Mouse (Mus musculus) retina, adult 2 months (tissue): ENCODE measurements around the gene Scaper.

Experiments used
- DNase-seq: peaks from one replicate; pipeline ENCODE4 v3.0.0-alpha.2; 2012; ENCODE audit warnings: low read depth, low spot score

The Scaper gene

DNA sequence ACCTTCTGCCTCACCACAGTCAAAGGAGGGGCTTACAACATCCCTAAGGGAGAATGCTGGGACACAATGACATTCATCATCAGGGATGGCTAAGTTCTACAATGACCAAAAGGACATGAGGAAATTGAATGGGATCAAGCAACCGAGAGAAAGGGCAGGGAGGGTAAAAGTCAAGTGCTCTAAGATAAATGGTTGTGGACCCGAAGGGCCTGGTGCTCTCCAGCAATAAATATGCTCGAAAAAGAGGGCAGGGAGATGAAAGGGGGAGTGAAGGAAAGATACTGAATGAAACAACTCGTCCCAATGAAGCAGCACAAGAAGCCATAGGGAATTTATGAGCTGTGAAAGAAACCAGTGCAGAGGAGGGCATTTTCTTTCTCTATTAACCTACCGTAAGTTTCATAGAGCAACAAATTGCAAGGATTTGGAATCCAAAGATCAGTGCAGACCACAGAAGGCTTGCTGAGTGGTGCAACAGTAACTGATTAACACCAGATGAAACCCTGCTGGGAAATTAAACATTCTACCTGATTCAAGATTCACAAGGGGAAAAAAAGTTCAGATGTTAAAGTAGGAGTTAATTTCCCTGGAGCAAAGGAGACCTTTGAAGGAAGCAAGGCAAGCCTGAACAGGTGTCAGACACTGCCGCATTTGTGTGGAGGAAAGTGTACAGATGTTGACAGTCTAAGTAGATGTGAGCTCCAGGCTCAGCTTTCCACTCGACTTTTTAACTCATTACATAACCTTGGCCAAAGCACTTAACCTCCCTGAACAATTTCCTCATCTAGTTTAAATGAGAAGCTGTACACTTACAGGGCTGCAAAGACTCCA lies 329.0 kb downstream of the Scaper start:
- no peak for DNase-seq

DNA sequence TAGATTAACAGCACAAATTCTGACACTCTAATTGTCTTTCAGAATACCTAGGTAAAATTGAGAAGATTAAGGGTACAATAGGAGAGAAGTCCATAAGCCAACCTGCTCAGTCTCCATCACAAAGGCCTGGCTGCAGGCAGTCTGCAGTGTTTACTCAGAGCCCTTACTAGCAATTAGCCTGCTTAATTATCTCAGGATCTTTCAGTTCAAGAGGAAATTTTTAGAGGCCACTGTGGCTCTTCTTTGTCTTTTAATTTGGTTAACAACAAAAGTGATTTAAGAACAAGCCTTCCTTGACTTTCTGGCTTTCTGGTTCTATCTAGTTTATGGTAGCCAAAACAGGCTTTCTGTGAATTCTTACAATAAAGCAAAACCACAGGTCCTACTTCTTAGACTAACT lies 339.3 kb downstream of the Scaper start:
- DNase-seq: no peak

DNA sequence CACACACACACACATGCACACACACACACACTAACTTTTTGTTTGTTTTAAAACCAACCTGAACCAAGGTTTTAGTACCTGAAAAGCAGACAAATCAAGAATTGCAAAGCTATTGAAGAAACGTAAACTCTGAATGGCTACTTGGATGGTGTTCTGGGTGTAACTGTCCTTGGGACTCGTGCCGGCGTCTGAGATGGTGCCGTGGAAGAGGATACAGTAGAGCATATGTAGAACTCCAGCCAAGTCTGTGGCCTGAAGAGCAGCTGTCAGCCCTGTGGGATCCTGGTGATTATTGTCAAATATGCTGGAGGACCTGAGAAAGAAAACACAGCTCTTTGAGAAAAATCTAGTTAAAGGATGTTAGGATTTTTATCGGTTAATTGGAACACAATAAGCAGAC lies 351.8 kb downstream of the Scaper start:
- no peak for DNase-seq

DNA sequence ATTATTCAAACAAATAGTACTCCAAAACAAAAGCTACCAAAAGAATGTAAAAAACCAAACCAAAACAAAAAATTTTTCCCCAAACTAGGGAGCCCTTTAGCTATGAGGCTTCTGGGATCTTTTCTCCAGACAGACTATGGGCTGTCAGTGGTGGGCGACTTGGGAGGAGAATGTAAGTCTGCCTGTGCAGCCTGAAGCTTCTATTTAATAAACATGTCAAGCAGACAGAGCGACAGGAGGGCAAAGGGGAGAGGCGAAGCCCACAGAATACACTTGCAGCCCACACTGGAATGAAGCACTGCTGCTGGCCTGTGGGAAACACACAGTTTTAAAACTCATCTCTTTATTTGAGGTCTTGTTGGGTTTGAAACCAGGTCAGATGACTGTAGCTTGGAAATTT lies 356.5 kb downstream of the Scaper start:
- DNase-seq: no peak

DNA sequence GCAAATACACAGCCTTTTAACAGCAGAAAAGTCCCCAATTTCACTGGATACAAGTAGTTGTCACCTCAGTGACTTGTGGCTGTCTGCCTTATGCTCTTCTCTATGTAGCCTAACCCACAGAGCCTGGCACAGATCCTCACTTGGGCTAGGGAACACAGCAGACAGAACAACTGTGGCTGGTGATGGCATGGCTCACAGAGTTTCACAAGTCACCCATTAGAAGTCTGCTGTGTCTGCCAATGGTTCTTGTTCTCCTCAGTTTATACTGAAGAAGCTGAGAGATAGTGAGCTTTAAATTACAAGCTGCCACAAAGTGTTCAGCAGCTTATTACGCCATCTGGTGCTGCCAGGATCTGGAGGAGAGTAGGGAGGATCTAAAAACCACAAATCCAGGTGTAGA lies 361.3 kb downstream of the Scaper start:
- DNase-seq: no peak

DNA sequence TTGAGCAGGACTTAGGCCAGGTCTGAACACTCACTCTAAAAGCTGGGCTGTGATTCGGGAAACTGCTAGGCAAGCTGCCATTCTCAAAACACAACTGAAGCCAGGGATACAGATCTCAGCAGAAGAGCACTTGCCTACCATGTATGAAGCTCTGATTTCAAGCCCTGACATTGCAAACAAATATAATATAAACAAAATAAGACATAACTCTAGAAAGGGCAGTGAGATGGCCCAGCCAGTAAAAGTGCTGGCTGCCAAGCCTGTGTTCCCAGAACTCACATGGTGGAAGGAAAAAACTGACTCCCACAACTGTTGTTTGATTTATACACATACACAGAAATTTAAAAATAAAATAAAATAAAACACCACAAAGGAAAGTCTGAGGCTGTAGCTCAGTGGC lies 366.8 kb downstream of the Scaper start:
- DNase-seq: no peak

DNA sequence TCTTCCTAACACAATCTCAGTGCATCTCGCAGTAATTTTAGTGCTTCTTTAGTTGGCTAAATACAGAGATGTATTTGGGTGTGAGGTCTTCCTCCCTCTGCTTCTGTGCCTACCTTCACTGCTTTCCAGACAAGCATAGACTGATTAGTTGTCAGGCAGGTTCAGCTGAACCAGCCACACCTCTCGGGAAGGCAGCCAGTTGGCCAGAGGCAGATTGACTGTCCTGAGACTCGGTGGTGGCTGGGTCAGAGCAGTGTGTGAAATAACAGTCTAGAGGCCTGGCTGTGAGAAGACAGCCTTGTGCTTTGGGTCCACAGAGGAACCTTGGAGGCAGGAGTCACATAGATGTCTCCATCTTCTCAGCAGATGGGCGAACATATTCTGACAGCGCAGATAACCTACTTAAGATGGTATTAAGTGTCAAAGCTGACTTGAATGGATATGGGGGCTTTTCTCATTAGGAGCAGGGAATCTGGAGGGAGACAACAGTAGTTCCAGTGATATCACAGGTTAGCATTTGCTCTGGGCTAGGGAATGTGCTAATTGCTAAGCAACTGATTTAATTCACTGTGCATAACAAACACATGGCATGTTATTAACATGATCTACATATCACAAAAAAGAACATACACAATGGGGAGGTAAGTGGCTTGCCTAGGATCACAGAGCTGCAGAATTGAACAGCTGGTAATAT lies 369.3 kb downstream of the Scaper start:
- no peak for DNase-seq

DNA sequence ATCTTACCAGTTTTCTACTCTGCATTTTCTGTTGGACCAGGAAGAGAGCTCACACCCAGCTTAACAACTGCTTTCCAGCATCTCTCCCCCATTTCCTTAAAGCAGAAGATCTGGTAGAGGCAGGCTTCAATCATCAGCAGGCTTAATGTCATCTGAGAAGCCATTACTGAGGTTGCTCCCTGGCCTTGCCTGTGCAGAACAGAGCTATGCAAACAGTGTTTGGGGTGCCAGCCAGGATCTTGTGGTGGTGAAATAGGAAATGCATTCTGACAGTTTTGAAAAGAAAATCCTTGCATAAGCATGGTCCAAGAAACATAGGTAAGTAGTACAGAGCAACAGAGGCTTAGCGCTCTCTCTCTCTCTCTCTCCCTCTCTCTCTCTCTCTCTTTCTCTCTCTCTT lies 377.0 kb downstream of the Scaper start:
- no peak for DNase-seq

DNA sequence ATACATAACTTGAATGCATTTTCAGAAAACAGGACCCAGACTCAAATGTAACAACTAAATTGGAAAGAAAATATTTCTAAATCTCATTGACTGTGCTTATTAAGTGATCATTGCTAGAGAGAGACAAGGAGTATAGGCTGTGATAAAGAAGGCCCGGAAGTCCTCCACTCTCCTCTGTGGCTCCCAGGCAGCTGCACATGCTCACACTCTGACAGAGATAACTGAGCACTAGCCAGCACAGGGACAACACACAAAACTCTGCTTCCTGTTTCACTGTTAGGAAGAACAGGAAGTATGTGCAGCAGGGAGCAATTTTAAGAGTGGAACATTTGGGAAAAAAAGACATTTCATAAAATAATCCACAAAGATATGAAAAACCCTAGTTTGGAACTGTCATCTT lies 382.9 kb downstream of the Scaper start:
- DNase-seq: no peak

DNA sequence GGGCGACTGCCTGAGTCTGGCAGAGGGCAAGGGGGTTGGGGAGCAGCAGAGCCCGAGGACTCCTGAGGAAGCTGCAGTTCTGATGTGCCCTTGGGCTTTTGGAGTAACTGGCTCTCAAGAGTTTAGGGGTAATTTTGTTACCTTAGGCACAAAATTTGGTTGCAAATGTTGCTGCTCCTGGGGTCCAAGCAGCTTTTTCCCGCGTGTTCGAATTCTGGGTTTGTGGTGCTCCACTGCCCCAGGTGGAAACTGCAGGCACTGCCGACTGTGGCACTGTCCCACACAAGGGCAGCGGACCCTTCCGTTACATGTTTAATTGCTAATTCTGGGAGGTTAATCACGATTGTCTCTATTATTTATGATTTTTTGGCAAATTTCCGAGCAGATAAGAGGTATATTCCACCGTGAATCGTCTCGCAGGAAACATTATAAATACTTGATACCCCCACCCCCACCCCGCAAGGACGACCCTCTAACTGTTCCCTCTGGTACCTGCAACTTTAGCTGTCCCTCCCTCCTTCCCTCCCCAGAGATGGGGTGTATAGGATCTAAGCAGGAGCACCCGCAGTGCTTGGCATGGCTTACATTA lies 388.5 kb downstream of the Scaper start:
- no peak for DNase-seq

DNA sequence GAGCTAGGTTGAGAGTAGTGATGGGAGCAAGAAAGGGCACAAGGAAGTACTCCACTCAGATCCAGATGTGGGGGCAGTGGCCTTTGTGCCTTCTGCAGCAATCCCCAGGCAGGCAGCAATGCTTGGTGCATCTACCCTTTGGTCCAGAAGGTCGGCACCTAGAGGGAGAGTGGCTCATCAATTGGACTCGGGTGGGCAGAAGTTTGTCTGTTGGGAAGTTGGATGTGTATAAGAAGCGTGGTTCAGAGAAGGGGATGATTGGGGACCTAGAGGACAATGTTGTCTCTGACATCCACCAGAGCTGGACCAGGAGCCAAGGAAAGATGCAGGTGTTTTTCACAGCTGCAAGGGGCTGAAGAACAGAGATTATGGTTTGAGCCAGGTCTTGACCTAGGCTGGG lies 389.0 kb downstream of the Scaper start:
- no peak for DNase-seq

DNA sequence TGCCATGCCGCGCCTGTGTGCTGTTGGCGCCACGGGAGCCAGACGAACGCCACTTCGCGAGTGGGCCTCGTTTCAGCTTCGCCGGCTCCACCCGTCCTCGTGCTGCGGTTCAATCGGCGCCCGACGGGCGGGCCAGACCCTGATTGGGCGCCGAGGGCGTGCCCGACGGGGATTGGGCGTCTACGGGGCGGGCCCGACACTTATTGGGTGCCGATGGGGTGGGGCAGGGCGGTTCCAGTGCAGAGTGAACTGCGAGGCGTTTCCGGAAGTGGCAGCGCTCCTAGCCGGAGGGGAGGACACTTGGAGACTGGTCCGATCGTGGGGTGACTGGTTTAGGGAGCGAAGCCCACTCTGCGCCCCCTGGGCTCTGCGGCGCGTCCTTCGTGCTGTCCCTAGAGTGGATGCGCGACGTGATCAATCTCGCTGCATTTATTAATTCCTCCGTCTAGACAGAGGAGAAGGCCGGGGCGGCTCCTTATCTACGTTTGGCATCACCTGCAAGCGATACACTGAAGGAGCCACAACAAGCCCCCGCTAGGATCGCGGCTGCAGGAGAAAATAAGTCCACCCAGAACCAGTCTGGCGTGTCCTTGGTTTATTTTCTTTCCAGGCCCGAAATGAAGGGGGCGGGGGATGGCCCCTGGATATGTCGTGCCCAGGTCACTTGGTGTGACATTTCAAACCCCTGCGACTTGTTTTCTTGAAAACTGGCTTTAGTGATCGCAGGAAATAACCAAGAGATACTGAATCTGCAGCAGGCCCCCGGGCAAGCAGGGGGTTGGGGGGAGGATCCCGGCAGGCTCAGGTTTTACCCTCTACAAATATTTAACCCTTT lies 391.5 kb downstream of the Scaper start:
- DNase-seq: no peak

DNA sequence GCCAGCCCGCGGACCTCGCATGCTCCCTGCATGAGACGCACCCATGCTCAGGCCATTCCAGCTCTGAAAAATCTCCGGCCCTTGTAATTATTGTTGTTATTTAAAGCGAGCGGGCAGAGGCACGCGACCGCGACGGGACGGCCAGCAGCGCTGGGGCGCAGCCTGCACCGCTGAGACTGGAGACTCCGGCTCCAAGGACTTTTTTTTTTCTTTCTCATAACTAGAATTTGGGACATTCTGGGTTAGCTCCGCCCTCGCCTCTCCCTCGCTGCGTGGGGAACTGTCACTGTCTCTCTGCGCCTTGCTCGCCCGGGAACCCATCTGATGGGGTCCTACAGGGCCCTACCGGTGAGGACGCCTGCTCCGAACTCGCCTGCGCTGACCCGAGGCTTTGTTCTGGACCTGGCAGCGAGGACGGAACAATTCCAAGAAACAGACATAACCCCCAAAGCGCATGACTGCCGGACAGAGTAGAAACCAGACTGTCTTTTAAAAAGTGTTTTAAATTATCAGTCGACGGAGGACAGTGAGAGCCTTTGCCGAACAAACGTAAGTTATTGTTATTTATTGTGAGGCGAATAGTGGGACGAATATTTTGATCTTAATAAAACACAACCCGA lies 392.3 kb downstream of the Scaper start:
- DNase-seq: no peak

DNA sequence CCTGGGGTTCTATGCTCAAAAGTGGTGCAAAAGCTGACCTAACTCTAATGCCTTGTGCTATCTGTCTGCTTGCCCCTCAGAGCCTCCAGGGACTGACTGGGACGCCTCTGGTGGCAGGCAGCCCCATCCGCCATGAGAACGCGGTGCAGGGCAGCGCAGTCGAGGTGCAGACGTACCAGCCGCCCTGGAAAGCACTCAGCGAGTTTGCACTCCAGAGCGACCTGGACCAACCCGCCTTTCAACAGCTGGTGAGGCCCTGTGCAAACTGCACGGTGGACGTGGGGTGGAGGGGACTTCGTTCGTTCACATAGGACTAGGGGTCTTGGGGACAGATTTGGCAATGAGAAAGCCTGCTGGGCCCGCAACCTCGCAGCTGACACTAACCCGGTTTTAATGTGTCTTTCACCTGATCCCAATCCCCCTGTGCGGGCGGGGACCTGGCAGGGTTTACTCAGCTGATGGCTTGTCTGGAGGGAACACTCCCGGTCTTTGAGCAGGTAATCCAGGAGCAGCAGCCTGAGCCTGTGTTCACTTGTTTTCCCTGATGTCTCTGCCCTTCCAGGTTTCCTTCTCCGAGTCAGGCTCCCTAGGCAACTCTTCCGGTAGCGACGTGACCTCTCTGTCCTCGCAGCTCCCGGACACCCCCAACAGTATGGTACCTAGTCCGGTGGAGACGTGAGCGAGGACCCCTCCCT lies 392.9 kb downstream of the Scaper start:
- DNase-seq: no peak

DNA sequence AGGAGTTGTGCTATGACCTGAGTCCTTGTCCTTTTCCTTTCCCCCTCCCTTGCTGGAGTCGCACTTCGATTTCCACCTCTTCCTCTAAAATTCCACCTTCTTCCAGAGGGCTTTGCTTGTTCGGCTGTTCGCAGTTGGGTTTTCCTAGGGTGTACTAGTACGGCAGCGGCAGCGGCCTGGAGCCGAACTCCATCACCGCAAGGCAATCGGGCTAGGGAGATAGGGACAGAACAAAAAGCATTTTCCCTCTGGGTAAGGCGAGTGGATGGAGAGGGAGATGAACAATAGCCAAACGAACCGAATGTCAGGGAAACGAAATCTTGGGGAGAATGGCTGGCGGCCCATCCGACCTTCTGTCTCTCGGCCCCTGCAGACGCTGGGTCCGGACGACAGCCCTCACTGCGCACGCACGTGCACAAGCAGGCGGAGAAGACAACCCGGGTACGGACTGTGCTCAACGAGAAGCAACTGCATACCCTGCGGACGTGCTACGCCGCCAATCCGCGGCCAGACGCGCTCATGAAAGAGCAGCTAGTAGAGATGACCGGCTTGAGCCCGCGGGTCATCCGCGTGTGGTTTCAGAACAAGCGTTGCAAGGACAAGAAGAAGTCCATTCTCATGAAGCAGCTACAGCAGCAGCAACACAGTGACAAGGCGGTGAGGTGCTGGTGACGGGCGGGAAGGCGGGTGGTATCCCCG lies 394.1 kb downstream of the Scaper start:
- no peak for DNase-seq

DNA sequence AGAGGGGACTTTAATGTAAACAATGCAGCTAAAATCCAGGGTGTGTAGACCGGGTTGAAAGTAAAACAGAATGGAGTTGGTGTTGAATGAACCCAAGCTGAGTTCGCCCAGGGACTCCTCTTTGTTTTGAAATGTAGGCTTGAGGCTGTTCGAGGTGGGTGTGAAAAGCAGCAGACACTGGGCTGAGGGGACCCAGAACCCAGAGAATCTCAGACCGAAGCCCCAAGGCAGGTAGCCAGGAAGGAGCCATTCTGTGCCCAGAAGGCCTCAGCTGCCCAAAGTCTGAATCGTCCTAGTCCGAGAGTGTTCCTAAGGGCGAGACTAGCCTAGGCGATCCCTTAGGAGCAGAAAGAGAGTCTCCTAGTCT lies 394.6 kb downstream of the Scaper start:
- no peak for DNase-seq

DNA sequence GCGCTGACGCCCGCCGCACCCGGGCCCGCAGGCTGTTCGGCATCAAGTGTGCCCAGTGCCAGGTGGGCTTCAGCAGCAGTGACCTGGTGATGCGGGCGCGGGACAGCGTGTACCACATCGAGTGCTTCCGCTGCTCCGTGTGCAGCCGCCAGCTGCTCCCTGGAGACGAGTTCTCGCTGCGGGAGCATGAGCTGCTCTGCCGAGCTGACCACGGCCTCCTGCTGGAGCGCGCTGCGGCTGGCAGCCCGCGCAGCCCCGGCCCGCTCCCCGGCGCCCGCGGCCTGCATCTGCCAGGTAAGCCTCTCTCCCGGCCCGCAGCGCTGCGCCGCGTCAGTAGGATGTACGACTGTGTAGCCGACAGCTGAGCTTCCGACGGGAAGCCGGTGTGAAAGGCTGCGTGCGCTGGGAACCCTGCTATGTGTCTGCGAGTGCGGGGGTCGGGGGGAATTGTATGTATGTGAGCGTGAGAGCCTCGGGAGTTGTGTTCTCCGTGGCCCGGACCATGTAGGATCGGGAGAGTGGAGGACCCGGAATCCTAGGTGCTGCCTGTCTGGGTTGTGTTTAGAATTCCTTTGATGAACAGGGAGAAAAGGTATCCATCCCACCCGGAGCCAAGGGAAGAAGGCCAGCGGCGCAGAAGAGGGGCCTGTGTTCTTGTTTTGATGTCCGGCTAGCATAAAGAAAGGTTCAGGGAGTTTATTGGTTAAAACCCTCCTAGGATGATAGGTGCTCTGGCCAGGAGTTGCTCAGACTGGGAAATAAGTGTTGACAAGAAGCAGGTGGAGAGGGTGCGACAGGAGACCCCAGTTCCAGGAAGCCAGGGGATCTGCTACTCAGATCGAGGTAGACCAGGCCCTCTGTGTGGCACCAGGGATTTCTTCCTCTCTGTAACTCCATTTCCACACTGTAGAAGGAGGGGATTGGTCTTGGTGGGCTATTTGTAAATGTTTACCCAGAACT lies 395.3 kb downstream of the Scaper start:
- DNase-seq: no peak

DNA sequence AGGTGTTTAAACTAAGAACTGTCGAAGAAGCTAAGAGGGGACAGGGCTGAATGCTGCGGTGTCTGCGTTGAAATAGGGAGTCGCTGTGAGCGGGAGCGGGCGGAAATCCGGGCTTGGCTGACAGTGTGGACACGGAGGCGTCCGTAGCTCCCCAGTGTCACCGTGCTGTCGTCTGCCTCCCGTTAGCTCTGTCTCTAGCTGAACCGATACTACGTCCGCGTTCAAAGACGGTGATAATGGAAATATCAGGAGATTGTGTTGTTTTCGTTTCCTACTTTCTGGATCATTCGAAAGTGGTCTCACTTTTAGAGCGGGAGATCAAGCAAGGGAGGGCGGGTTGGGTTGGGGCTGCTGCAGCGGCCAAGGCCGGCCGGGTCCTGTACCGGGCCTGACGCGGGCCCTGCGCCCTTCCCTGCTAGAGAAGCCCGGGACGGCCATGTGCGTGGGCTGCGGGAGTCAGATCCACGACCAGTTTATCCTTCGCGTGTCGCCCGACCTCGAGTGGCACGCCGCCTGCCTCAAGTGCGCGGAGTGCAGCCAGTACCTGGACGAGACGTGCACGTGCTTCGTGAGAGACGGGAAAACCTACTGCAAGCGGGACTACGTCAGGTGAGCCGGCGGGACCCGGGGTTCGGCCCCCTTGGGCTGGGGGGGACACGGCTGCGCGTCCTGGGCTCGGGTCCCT lies 396.1 kb downstream of the Scaper start:
- DNase-seq: no peak

DNA sequence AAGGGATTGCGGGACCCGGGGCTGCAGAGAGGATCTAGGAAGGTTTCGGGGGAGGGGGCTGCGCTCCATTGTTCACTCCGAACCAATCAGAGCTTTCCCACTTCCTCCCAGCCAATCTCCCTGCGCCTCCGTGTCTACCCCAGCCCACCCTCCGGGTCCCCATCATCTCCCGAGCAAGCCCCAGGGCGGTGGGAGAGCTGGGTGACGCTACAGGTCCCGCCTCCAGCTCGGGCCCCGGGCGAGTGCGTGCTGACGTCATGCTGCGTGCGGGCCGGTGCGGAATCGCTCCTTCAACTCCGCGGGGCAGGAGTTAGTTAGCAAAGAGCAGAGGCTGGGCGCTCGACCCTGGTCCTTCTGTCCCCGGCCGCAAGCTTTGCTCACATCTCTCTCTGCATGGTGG lies 397.0 kb downstream of the Scaper start:
- DNase-seq: no peak
